Mouse (Mus musculus) thymus, postnatal 0 days (tissue): ENCODE results near the gene Cdc42. TPM values are rescaled to one million over a fixed set of nuclear protein-coding genes. Genes with fewer than 3 reads are reported as not detected.

Experiments
- DNase-seq: peaks from one replicate; pipeline ENCODE4 v3.0.0-alpha.2; 2015; ENCODE audit warnings: low spot score
- polyA plus RNA-seq: library from polyadenylated mRNA; unstranded; fragments of >200 nt; fragmentation: Nextera tagmentation; extraction: Ambion mirVana; gene quantifications from 2 replicates; pipeline ENCODE4 v1.2.1, GENCODE M21; 2015

Cdc42 gene
- polyA plus RNA-seq, 1 experiment from 2014 or later, result 536 TPM

DNA sequence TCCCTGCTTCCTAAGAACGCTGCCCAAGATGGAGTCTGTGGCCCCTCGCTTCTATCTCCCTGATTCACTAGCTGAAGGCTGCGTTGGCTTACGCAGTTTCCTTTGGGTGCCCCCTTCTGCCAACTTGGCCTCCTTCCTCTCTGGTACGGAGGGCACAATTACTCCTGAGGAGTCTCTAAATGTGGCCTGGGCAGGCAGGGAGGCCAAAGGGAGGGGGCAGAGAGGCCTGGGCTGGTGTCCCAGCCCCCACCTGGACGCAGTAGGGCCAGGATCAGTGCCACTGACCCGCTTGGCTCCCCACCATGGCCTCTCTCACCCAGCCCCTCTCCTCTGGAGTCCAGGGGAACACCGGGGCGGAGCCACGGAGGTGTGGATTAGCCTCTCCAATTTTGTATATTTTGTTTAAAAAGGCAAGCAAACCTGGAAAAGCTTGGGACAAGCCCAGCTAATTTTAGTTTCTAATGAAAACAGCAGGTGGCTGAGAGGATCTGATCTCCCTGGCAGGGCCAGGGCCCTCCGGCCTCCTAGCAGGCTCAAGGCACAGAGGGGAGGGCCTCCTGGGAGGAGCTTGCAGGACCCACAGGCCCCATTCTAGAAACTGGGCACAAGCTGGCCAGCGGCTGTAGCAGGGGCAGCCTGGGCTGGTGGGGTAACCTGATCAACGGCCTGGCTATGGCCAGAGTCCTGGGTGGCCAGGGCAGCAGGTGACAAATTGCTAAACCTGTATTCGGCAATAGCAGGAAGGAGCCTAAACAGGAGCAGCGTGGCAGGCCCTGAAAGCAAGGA is 71.5 kb downstream of the Cdc42 start:
- no peak for DNase-seq

DNA sequence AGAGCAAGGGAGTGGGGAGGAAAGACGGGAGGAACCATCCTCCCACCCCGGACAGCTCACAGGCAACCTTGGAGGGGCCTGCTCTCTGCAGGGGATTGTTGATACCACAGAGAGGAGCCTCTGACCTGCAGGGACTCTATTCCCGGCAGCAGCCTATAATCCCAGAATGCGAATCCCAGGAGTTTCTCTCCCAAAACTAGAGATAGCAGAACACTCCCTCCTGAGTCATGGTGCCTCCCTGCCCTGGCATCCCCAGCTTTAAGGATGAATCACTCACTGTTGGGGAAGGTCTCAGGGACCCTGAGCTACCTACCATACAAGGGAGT is 74.2 kb downstream of the Cdc42 start:
- no peak for DNase-seq

DNA sequence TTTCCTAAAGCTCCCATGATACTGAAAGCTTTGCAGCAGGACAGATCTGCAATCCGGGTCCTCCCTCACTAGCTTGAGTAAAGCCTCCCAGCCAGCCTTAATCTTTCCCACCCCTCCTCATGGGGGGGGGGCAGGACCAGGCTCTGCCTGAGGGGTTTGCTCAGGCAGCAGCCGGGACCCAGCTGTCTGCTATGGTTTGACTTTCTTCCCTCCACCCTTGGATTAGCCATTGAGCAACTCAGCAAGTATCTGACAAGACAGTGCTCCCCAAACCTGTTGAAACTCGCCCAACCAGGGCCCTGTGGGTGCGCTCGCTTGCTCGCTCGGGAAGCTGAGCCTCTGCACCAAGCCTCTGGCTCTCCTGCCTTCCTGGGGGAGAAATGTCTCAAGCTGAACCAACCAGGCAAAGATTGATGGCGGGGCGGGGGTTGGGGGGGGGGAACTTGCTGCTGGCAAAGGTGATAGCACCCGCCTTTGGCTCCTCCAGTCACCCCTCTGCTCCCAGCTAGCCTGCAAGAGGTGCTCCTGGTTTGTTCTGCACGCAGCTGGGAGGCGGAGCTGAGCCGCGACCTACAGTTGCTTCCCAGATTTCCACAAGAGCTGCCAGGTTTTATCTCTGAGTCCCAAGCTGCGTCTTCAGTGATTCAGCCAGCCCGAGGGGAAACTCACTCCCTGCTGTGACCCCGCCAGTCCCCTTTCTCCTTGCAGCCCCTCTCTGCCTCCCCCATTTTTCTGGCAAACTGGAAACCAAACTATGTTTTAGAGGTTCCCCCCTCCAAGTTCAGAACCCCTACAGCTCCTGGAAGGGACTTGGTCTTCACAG is 74.7 kb downstream of the Cdc42 start:
- no peak for DNase-seq

DNA sequence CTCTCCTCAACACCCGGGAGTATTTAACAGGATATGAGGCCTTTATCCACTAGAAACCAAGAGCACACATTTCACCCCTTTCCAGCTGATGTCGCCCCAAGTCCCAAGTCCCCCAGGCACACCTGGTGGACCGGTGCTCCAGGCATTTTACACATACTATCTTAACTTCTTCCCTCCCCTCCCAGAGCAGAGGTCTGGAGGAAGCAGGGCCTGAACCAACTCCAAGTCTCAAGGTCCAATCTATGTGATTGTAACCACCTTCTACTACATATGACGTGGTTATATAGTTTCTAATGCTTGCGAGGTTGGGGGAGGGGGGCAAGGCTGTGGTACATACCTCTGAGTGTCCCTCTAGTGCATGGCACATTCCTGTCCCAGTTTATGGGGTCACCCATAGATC is 75.4 kb downstream of the Cdc42 start:
- no peak for DNase-seq

DNA sequence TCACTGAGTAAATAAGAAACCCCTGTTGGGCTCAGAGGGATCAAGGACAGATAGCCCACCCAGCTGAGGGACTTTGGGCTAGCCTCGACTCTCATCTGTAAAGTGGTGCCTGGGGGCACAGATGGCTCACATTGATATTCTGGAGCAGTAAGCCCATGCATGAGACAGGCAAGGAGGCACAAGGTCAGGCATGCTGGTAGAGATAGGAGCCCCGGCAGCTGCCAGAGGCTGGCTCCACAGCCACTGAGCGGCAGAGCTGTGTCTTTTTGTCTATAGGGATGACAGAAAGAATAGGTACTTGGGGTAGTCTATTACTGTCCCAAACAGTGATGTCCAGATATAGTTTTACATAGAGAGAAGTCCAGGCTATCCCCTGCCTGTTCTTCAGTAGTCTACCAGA is 76.2 kb downstream of the Cdc42 start:
- DNase-seq, result no peak

DNA sequence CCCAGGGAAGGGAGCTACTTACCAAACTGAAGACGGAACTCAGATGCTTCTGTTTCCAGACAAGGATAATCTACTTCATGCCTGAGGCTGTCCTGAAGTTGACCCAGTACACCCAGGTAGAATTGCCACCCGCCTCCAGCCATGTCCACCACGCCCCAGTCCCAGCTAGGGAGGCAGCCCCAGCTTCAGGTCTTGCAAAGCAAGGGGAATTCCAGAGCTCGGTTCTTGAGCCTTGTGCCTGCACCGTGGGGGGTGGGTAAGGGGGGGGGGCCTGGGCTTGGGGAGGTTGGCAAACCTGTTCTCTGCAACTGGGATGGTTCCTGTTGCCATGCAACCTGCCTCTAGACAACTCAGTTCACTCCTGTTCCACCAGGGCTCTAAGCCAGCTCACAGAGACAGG is 78.2 kb downstream of the Cdc42 start:
- no peak for DNase-seq

DNA sequence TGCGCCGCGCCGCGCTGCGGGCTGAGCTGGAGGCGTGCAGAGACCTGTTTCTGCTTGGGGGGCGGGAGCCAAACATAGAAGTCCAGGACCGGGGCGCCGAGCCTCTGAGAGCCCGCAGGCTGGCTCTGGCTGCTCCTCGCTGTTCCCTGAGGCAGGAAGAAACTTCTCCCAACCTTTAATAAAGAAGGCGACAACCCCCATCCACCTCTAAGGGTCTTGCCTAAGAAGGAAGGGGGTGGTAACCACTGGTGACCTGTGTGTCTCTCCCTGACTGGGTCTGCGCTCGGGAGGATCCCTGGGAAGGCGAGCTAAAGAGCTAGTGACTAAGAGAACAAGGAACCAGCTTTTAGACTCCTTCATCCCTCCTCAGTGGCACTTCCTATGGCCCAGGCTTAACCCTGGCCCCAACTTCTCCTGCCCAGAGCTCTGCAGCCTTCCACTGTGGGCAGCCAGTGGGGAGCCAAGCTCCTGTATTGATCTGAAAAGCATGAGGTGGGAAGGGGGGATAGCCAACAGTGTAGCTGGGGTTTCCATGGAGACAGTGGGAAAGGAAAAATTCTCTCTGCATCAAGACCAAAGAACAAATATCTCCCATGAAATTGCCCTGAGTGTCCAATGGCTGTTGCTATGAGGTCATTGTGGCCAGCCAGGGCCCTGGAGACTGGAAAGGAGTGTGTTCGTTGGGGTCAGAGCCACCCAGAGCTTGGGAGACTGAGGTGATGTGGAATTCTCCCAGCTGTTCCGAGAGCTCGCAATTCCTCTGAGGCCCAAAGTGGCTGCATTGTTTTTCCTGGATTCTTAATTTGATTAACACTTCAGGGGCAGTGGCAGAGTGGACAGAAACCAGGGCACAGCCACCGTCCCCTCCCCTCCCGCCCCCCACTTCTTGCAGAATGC is 79.1 kb downstream of the Cdc42 start:
- DNase-seq, result no peak

DNA sequence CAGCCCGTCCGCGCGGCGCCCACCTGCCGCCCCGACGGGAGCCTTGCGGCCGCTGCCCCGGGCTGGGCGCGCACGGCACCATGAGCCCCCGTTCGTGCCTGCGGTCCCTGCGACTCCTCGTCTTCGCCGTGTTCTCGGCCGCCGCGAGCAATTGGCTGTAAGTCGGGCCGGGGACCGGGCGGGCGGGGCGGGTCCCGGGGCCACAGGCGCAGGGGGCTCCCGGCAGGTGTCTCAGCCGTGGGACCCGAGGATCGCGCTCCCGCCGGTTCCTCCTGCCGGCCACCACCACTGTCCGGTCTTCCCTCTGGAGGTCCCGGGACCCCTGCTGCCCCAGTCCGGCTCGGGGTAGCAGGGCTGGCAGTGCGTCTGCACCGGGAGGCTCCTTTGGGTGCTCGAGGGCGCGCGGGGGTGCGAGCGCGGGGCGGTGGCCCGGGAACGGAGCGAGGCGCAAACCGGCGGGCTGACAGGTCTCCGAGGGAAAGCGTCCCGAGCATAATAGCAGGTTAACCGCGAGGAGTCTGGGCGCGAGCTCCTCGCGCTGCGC is 79.8 kb downstream of the Cdc42 start:
- no peak for DNase-seq

DNA sequence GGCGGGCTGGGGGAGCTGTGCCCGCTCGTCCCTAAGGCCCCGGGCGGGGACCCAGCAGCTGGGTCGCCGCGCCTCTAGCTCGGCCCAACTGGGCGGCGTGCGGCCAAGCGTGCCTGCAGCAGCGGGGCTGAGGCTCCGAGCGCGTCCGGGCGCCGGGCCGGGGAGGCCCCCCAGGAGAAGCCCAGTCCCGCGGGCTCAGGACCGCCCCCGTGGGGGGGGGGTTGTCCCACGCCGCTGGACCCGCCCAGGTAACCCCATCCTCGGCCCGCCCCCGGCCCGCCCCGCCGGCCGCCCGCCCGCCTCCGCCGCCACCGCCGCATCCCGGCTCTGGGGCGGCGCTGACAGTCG is 80.4 kb downstream of the Cdc42 start, which contains the start of gene Wnt4:
TSS of gene Wnt4 (plus strand) at position 324 of the 348 bp plus-strand sequence.
- DNase-seq, result no peak

DNA sequence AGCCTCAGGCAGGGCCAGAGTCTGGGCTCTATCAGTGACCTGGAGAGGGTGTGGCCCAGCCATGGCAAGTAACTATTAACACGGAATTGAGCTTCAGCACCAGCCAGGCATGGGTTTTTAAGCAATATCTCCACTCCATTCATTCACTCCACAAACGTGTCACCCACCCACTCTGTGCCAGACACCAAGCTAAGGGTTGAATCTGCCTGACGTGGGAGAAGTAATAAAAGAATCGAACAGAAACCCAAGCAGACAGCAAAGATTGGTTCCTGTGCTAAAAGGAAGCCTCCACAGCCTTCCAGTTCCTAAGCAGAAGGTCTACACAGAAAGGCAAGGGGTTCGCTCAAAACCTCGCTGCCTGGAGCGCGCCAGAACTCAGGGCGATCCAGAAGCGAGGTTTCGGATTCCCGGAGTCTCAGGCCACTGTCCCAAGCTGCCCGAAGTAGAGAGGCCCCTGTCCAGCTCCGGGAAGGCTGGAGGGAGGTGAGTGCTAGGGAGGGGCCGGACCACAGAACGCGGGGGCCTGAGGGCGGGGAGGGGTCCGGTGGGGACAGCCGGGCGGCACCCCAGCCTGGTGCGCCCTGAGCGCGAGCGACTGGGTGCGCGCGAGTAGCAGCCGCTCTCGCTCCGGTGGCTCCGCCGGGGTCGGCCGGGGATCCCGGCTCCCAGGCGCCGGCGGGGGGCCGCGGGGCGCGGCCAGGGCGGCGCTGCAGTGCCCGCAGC is 80.9 kb downstream of the Cdc42 start:
- DNase-seq, result no peak

DNA sequence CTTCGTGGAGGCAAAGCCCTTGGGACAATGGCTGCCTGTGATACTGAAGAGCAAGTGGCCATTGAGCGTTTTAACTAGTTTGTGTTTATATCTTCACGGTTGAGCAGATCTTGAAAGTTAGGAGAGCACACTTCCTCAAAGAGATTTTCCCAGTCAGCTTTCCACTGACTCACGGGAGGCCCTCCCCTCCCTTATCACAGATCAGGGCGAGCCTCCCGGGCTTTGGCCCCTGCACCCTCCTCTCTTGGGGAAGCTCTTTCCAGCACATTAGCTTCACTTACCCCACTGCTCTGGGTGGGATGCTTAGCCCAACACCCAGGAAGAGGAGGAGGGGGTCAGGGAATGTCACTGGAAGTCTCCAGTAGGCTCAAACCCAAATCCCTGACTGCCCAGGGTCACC is 83.2 kb downstream of the Cdc42 start:
- no peak for DNase-seq

DNA sequence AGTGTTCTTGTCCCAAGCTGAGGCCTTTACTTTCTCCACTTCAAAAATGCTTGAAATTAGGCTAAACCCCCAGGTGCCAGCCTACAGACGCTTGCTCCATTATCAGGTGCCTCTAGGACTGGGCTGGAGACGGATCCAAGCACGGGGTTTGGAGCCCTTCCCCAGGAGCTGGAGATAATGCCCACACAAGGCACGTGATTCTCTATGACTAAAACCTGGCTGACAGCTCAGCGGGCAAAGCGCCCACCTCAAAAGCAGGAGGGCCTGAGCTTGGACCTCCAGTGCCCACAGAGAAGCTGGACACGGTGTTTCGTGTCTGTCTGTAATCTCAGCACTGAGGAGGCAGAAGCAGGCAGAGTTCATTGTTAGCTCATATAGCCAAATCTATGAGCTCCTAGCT is 85.7 kb downstream of the Cdc42 start:
- DNase-seq, result no peak

Other genes starting within 250 kb of the Cdc42 start
- 8.5 and 11.7 TPM in 2 replicates for gene Wnt4, start 80.2 kb downstream of the Cdc42 start, polyA plus RNA-seq
- not detected in 2 replicates for gene Cela3a, start 52.1 kb upstream of the Cdc42 start, polyA plus RNA-seq
- 0.40 TPM in 1 of 2 replicates, not detected in the other for gene Cela3b, start 72.8 kb upstream of the Cdc42 start, polyA plus RNA-seq
- gene 1700013G24Rik, start 95.6 kb upstream of the Cdc42 start, polyA plus RNA-seq, result not detected in 2 replicates
- 4.0 and 4.1 TPM in 2 replicates for gene Hspg2, start 111.0 kb upstream of the Cdc42 start, polyA plus RNA-seq
- gene Ldlrad2, start 216.8 kb upstream of the Cdc42 start, polyA plus RNA-seq, result not detected in 2 replicates
- gene Usp48, start 236.0 kb upstream of the Cdc42 start, polyA plus RNA-seq, result 52.4 and 59.1 TPM in 2 replicates